Mouse (Mus musculus) A20 (cell line): ENCODE data around the gene Cyp27b1.

ENCODE experiments used
- DNase-seq: peaks from one replicate; pipeline ENCODE4 v3.0.0-alpha.2; 2011; ENCODE audit warnings: low read depth, low spot score

Cyp27b1 gene

DNA sequence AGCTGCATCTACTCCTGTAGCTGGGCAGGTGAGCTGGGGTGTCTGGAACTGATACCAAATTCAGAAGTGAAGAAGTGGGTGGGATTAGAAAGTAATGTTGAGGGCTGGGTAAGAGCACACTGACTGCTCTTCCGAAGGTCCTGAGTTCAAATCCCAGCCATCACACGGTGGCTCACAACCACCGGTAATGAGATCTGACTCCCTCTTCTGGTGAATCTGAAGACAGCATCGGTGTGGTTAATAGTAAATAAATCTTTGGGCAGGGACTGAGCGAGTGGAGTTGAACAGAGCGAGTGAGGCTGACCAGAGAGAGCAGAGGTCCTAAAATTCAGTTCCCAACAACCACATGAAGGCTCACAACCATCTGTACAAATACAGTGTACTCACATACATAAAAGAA lies 37.6 kb downstream of the Cyp27b1 start:
- no peak for DNase-seq

GRCm38 (mm10) chr10:127090560-127091411 lies 42.7 kb downstream of the Cyp27b1 start:
- no peak for DNase-seq

- no peak for DNase-seq
Measured at GRCm38 (mm10) chr10:127091507-127092396, 43.7 kb downstream of the Cyp27b1 start.

GRCm38 (mm10) chr10:127092742-127093141 lies 44.7 kb downstream of the Cyp27b1 start:
- no peak for DNase-seq

GRCm38 (mm10) chr10:127094382-127094802 lies 46.3 kb downstream of the Cyp27b1 start:
- DNase-seq = no peak

GRCm38 (mm10) chr10:127098514-127098913 lies 50.5 kb downstream of the Cyp27b1 start:
- DNase-seq = no peak

DNA sequence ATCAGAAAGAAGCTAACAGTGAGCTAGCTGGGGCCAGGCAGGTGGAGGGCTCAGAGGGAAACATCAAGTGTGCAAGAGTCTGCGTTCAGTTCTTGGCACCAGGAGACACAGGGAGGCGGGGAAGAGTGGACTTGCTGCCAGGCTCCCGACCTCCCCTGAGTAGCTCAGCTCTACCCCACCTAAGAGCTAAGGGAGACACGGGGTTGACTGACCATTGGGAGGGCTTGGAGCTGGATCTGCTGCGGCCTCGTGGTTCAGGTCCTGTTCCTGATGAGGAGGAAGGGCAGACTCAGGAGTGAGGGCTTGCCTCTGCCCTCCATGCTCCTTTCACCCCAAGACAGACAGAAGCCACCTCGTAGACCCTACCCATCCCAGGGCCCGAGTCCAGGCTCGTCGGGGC lies 51.1 kb downstream of the Cyp27b1 start:
- DNase-seq = no peak

DNA sequence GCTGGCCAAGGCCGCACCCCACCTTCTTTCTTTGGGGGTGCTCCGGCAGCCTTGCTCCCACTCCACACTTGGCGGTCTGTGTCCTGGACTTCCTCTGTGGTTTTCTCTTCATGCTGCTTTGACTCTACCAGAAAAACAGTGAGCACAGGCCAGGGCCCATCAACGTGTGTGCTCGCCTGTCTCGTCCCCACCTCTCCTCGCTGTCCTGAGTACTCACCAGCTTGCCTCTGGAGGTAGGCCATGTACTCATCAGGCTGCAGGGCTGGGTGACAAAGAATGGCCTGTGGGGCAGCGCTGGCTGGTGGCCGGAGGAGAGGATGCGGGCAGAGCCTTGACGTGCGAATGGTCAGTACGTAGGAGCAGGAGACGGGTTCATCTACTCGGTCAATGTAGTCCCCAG lies 51.8 kb downstream of the Cyp27b1 start:
- no peak for DNase-seq

- DNase-seq = no peak
Measured at GRCm38 (mm10) chr10:127100414-127100813, 52.4 kb downstream of the Cyp27b1 start.

- no peak for DNase-seq
Measured at GRCm38 (mm10) chr10:127101151-127101550, 53.1 kb downstream of the Cyp27b1 start.
